Mouse (Mus musculus): ENCODE results near the gene Sema4a.

DNA sequence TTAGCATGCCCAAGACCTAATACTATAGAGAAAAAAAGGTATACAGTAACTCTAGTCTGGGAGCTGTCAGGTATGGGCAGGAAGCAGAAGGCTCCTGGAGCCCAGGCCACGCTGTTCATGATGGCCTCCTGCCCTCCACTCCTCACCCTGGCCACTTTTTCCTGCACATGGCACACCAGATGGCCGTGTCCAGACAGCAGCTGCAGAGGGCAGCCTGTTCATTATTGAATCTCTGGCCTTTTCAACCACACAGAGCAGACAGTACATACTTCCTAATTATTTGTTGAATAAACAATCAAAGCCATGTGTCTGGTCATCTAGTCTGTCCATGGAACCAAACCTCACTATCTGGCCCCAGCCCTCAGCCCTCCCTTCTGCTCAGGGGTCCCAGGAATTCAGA lies 62.3 kb downstream of the Sema4a start:
- TF ChIP-seq CTCF (IDR thresholded peaks at IDR 0.05; ENCODE audit: extremely low read depth, insufficient read depth, insufficient read length, insufficient replicate concordance) (no peak), POLR2A (IDR thresholded peaks at IDR 0.05; ENCODE audit: low read depth, low read length) (no peak)
